Mouse (Mus musculus): ENCODE results near the gene Sun5. TPM values are rescaled to one million over a fixed set of nuclear protein-coding genes. Genes with fewer than 3 reads are reported as not detected.

Gene Sun5
- polyA plus RNA-seq (2014; fragmentation: Illumina TruSeq; extraction: RNeasy Lipid Tissue Mini Kit (QIAGEN cat#74804); ENCODE audit: low read depth, low replicate concordance), result not detected

GRCm38 (mm10) chr2:153870984-153871383 lies at the start of gene Sun5:
Sun5 (minus strand) TSS chr2:153871084.

GRCm38 (mm10) chr2:153917930-153918329 lies 47.0 kb upstream of the Sun5 start, which contains the start of gene Bpifb3:
Bpifb3 (plus strand) TSS chr2:153918230.

GRCm38 (mm10) chr2:153900088-153900487 lies 29.2 kb upstream of the Sun5 start, which contains the start of gene Bpifb6:
Bpifb6 (plus strand) TSS chr2:153900388.

GRCm38 (mm10) chr2:153874745-153875144 lies 3.9 kb upstream of the Sun5 start, which contains the start of gene Bpifb2:
Bpifb2 (plus strand) TSS chr2:153875045.

Other genes starting within 250 kb of the Sun5 start
- gene Commd7, start 238.3 kb downstream of the Sun5 start, polyA plus RNA-seq (2014; fragmentation: Illumina TruSeq; extraction: RNeasy Lipid Tissue Mini Kit (QIAGEN cat#74804); ENCODE audit: low read depth, low replicate concordance), result 17.3 TPM
- 0.64 TPM for gene Dnmt3b, start 221.6 kb downstream of the Sun5 start, polyA plus RNA-seq (2014; fragmentation: Illumina TruSeq; extraction: RNeasy Lipid Tissue Mini Kit (QIAGEN cat#74804); ENCODE audit: low read depth, low replicate concordance)
- not detected for gene Dnmt3c, start 174.4 kb downstream of the Sun5 start, polyA plus RNA-seq (2014; fragmentation: Illumina TruSeq; extraction: RNeasy Lipid Tissue Mini Kit (QIAGEN cat#74804); ENCODE audit: low read depth, low replicate concordance)
- gene Mapre1, start 129.8 kb downstream of the Sun5 start, polyA plus RNA-seq (2014; fragmentation: Illumina TruSeq; extraction: RNeasy Lipid Tissue Mini Kit (QIAGEN cat#74804); ENCODE audit: low read depth, low replicate concordance), result 334 TPM
- gene Efcab8, start 91.2 kb downstream of the Sun5 start, polyA plus RNA-seq (2014; fragmentation: Illumina TruSeq; extraction: RNeasy Lipid Tissue Mini Kit (QIAGEN cat#74804); ENCODE audit: low read depth, low replicate concordance), result 0.35 TPM
- not detected for gene Bpifb2, start 4.0 kb upstream of the Sun5 start, polyA plus RNA-seq (2014; fragmentation: Illumina TruSeq; extraction: RNeasy Lipid Tissue Mini Kit (QIAGEN cat#74804); ENCODE audit: low read depth, low replicate concordance)
- not detected for gene Bpifb6, start 29.3 kb upstream of the Sun5 start, polyA plus RNA-seq (2014; fragmentation: Illumina TruSeq; extraction: RNeasy Lipid Tissue Mini Kit (QIAGEN cat#74804); ENCODE audit: low read depth, low replicate concordance)
- not detected for gene Bpifb3, start 47.1 kb upstream of the Sun5 start, polyA plus RNA-seq (2014; fragmentation: Illumina TruSeq; extraction: RNeasy Lipid Tissue Mini Kit (QIAGEN cat#74804); ENCODE audit: low read depth, low replicate concordance)
- gene Bpifb4, start 67.1 kb upstream of the Sun5 start, polyA plus RNA-seq (2014; fragmentation: Illumina TruSeq; extraction: RNeasy Lipid Tissue Mini Kit (QIAGEN cat#74804); ENCODE audit: low read depth, low replicate concordance), result not detected
- not detected for gene Bpifa6, start 103.9 kb upstream of the Sun5 start, polyA plus RNA-seq (2014; fragmentation: Illumina TruSeq; extraction: RNeasy Lipid Tissue Mini Kit (QIAGEN cat#74804); ENCODE audit: low read depth, low replicate concordance)
- gene Bpifa2, start 137.2 kb upstream of the Sun5 start, polyA plus RNA-seq (2014; fragmentation: Illumina TruSeq; extraction: RNeasy Lipid Tissue Mini Kit (QIAGEN cat#74804); ENCODE audit: low read depth, low replicate concordance), result 3.1 TPM